Mouse (Mus musculus) CD4-positive, CD25-positive, alpha-beta regulatory T cell, adult 2 months (primary cell): ENCODE data around the gene Nox1.

Experiments
- DNase-seq: peaks from one replicate; pipeline ENCODE4 v3.0.0-alpha.2; 2012; ENCODE audit warnings: low read depth, low spot score

Gene Nox1

DNA sequence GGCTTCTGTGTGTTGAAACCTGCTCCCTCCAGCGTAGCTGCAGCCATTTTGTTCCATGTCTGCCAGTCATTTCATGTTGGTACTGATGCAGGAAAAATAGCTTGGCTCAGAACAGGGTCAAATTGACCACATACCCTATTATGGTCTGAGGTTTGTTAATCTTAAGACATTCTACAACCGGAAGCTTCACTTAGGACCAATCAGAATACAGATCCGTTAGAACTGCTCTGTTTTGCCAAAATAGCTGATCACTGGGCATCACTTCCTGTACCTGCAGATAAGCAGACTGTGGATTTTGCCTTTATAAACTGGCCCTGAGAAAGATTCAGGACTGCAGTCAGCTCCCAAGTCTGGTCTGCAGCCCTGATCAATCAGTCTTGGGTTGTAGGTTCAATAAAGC, 93.2 kb downstream of the Nox1 start:
- DNase-seq = no peak

DNA sequence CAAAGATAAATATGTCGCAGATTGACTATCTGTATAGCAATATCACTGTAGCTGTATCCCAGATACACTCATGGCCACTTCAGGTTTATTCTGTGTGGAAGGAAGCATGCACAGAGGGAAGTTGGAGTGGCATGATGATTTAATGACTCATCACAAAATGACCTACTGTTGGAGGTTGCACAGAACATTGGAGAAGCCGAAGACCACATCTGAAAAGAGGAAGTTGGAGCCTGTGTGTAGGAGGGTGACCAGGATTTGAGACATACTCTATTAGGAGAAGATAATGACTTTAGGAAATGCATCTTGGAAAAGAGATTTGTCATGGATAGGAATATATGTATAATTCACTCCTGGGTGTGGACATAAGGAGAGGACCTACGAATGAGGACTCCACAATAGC, 105.3 kb downstream of the Nox1 start:
- no peak for DNase-seq

DNA sequence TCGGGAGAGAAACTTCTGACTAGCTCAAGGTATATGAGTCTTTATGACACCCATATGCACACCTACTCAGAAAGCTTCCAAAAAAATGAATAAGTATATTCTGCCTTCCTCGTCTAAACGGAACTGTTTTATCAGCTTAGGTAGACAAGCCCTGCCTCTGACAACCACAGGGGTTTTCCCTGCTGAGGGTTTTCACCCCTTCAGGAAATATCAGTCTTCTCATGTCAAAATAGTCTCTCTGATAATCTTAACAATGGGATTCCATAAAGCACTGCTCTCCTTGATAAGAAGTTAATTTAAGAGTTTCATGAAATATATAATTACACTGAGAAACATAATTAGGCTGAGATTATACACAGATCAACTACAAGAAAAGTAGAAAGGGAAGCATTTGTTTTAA, 110.0 kb downstream of the Nox1 start:
- peak; percentile 49 for DNase-seq

DNA sequence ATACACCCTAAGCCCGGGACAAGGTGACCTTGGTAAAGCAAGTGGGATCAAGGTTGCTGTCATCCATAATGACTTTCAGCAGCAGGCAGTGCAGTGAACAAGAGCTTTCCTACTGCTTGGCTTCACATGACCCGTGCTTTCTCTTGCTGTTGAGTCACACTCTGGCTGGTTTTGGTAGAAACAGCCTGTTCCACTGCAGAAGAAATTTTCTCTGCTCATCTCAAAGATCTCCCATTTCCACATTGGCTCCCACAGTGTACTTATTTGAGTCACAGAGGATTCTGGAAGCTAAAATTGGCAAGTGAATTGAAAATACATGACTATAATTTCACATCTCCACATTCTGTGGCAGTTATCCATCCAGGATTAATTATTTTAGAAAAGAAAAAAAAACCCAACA, 119.1 kb downstream of the Nox1 start:
- DNase-seq = no peak

DNA sequence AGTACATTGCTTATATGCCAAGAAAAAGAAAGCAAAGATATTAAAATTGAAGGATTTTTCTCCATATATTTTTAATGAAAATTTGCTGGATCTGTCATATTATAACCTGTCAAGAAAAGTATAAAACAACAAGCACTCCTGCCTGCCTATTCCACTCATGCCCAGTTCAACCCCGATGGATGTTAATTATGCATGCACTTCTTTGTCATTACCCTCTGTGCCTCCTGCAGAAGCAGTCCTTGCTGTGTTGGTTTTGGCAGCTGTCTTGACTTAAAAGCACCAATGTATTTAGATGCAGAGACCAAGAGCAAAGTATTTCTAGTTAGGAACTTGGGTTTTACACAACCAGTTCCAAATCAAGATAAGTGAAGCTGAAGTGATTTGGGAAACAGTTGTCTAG, 136.3 kb downstream of the Nox1 start:
- DNase-seq = no peak

DNA sequence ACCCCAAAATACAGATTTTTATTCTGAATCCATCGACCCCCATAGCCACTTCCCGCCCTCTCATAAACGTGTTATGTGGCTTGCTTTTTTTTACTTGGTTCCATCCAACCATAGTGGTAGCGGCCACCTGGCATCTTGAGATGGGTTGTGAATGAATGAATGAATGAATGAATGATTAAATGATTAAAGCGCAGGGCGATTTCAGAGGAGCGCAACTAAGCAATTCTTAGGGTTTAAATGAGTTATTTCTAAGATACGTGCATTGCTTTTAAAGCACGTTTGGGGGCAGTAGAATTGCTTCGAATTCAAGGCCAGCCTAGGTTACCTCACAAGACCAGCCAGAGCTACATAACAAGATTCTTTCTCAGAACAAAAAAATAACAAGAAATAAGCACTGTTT, 162.0 kb downstream of the Nox1 start:
- peak; percentile 57 for DNase-seq

DNA sequence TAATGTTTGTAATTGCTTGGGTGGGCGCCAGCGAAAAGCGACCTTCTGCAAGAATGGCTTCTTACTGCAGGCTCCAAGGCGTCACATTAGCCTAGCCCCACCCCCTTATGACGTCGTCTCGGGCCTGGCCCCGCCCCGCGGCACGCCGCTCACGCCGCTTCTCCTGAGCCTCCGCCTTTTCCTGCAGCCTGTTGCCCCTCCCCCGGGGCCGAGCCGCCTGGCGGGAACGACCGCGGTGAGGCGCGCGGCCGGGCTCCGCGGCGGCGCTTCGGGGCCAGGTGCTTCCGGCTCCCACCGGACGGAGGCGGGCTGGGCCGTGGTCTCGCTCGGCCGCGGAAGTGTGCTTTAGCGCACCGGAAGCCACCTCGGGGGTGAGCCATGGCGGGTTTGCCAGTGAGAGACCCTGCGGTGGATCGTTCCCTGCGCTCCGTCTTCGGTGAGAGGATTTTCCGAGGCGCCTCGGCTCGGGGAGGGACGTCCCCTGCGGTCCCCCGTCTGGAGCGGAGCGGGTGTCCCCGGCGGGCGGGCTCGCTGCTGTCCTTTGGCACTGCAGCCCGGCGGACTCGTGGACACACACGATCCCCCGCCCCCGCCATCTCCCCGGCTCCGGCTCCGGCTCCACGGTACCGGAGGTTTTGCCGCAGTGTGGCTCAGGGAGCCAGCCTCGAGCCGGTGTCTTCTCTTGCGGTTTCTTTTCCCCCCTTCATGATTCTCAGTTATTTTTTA, 162.6 kb downstream of the Nox1 start, which contains the start of gene Cstf2:
TSS of gene Cstf2 (plus strand) at position 201 of the 726 bp plus-strand sequence.
- DNase-seq = peak; percentile 95

DNA sequence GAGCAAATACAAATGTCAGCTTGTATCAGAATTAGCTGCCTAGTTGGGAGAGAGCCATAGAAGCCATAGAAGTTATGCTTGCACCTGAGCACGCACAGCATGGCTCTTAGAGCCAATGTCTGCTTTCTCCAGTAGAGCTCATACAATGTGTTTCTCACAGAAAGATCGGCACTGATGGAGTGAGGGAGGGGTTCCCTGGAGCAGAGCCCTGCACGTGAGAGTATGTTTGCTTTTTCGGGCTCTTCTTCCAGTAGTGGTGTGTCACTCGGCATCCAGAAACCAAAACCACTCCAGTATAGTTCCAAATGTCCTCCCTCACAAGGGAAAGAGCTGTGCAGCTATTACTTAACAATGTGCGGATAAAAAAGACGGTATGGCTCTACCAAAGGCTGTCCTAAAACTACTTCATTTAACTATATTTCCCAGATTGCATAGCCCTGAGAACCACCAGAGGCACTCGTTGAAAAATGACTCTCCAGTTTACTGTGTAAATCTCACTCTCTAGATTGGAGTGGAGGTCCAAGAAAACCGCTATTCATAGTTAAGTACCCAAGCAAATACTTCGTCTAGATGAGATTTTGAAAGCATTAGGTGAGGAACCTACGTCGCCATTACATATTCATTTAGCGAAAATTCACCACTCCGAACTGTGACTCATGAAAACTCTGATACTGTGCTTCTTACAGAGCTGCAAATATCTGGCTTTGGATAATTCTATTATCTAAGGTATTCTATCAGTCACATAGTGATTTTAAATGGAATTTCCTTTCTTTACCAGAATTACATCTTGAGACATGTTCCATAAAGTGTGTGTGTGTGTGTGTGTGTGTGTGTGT, 163.5 kb downstream of the Nox1 start:
- DNase-seq = peak; percentile 1

DNA sequence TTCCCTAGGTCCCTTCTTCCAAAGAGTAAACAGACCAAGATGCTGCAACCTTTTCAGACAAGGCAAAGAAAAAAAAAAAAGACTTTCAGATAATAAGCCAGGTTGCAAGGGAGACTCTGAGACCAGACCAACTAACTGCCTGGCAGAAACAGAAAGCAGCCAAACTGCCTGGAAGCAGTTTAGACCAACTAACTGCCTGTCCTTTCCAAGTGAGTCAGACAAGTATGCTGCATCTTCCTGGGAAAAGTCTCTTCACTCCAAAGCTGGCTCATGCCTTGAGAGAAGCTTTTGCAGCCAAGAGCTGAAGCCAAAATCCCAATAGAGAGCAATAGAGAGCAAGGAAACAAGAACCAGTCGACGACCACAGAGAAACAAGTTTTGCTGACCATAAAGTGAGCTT, 164.9 kb downstream of the Nox1 start:
- no peak for DNase-seq

DNA sequence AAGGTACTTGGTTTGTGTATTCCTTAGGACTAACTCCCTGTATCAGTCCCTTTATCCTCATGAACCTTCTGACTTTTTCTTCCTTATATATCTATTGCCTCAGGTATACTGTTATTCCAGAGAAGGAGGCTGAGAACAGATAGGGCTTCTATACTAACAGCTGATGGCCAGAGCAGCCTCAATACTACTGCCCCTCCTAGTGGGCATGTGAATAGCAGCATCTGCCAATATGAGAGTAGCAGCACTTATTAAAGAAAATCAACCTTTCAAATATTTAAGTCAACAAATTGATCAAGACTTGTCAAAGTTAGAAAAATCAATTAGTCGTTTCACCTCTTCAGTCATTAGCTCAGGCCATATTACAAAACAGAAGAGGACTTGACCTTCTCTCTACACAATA, 172.8 kb downstream of the Nox1 start:
- no peak for DNase-seq
